10 mouse cellular contexts compared by ENCODE assay signal in the genomic region with DNA sequence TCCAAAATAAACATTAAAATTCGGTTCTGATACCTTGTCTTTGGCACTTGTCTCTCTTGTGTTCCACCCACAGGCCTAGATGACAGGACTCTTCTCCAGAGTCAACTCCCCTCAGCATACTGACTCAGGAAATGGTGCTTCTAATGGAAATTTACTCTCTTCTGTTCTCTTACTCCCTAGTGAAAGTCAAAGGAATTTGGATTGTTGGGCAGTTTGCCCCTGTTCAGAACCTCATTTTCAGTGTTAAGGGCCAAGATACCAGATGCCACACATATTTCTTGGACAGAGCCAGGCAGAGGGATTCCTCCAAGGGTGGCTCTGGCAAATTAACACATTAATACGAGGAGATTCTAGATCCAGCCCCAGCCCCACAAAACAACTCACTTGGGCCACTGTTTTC. TPM values are rescaled to one million over a fixed set of nuclear protein-coding genes. Genes with fewer than 3 reads are reported as not detected.
A peak's percentile ranks its signal among the peaks of the same experiment; 100 is the strongest.
DNase-seq lines count a peak whose midpoint lies in the region; ATAC-seq and TF ChIP-seq lines count a peak whose summit lies in the region.
"Had no signal": no experiment of that assay in that cellular context is flagged by ENCODE, and none has a peak within 500 bp of the region (broad histone marks: within the 10 kb centered on the region; RNA-seq: fewer than 3 reads in every experiment).

No protein-coding gene starts in this region.

- TF ChIP-seq CTCF in lung, adult 2 months (IDR thresholded peaks at IDR 0.05; ENCODE audit: insufficient read depth, low read length) = no peak

- H3K4me1 ChIP-seq in lung, adult 2 months (ENCODE audit: control insufficient read depth, insufficient read depth, low read length) = no peaks in the 10 kb centered on the region; the same call in 1 of the 2 replicates
- H3K4me1 ChIP-seq: embryonic facial prominence, embryonic 10.5 days had no signal

- no peak for TF ChIP-seq POLR2A in lung, adult 2 months (IDR thresholded peaks at IDR 0.05; ENCODE audit: borderline replicate concordance, extremely low read depth, low read depth, low read length)

- WGBS in lung, adult 2 months = 29% methylated on average over 2 of the region's 2 CpGs

- no peak overlapping the region for H3K4me3 ChIP-seq in lung, adult 2 months (replicated peaks; ENCODE audit: extremely low read depth, low read depth, low read length)
- H3K4me3 ChIP-seq: embryonic facial prominence, embryonic 10.5 days; left cerebral cortex, adult 2 months had no signal

- peak; percentile 81 for ATAC-seq in cerebellum, adult (ENCODE audit: insufficient number of reproducible peaks, low FRiP score, low TSS enrichment)

- DNase-seq in cerebellum, postnatal 4 days (ENCODE audit: low spot score in 2 of 2) = no peak
- DNase-seq in lung, adult 18-20 months = peak; percentile 5 to 37
- DNase-seq in lung, adult 2 months = no peak
- DNase-seq in fibroblast of lung, adult 2 months (ENCODE audit: low read depth) = peak; percentile 24
- DNase-seq in lung, postnatal 36 days = peak; percentile 50
- no peak for DNase-seq in urinary bladder, adult 2 months (ENCODE audit: low spot score)
- DNase-seq in thymus, adult 18-20 months = no peak

RNA-seq across cellular contexts. Expression of a gene that starts 12.9 kb away (rescaled TPM):
- 9.5 and 15.4 TPM in 2 replicates for polyA plus RNA-seq in lung, adult 2 months (2012; rRNA removed)
- 40.4 and 45.5 TPM in 2 replicates for polyA plus RNA-seq in urinary bladder, adult 2 months (2012; rRNA removed)

Comparison
In these comparisons a context has a peak if more than half of its experiments do, and no peak if none do; other contexts are left out.
1. DNase-seq: peak in lung, adult 18-20 months (2 of 2), fibroblast of lung, adult 2 months (single experiment) and lung, postnatal 36 days (single experiment); none in cerebellum, postnatal 4 days (0 of 2), lung, adult 2 months (single experiment), urinary bladder, adult 2 months (single experiment) and thymus, adult 18-20 months (0 of 2).